9 mouse cellular contexts compared by ENCODE assay signal in genomic region chr15:85867696-85868095, GRCm38 (mm10). TPM values are rescaled to one million over a fixed set of nuclear protein-coding genes. Genes with fewer than 3 reads are reported as not detected.
DNase-seq lines count a peak whose midpoint lies in the region; ATAC-seq and TF ChIP-seq lines count a peak whose summit lies in the region.
"Had no signal": no experiment of that assay in that cellular context is flagged by ENCODE, and none has a peak within 500 bp of the region (broad histone marks: within the 10 kb centered on the region; RNA-seq: fewer than 3 reads in every experiment).

No protein-coding gene starts in this region.

- no peaks in the 10 kb centered on the region for H3K9me3 ChIP-seq in midbrain, embryonic 10.5 days (replicated peaks)
- H3K9me3 ChIP-seq in midbrain, embryonic 16.5 days (replicated peaks; ENCODE audit: control insufficient read depth, low read length, poor library complexity, severe bottlenecking), result no peaks in the 10 kb centered on the region
- no peaks in the 10 kb centered on the region for H3K9me3 ChIP-seq in forebrain, postnatal 0 days (ENCODE audit: low read length)
- no peaks in the 10 kb centered on the region for H3K9me3 ChIP-seq in intestine, embryonic 15.5 days
- H3K9me3 ChIP-seq in stomach, embryonic 16.5 days (replicated peaks; ENCODE audit: control insufficient read depth, low read length), result no peaks in the 10 kb centered on the region
- H3K9me3 ChIP-seq: neural tube, embryonic 12.5 days had no signal

- H3K27ac ChIP-seq in midbrain, embryonic 10.5 days (replicated peaks), result no peak overlapping the region
- no peak overlapping the region for H3K27ac ChIP-seq in midbrain, embryonic 16.5 days (ENCODE audit: low read length)
- H3K27ac ChIP-seq in forebrain, postnatal 0 days (ENCODE audit: low read depth, low read length), result no peak overlapping the region
- H3K27ac ChIP-seq in intestine, embryonic 15.5 days, result no peak overlapping the region
- no peak overlapping the region for H3K27ac ChIP-seq in stomach, embryonic 16.5 days (ENCODE audit: low read length)
- H3K27ac ChIP-seq: neural tube, embryonic 12.5 days had no signal

- ATAC-seq in midbrain, embryonic 16.5 days, result no peak
- peak; percentile 71 for ATAC-seq in forebrain, postnatal 0 days
- peak; percentile 55; the same call in 1 of the 2 replicates for ATAC-seq in intestine, embryonic 15.5 days
- peak; percentile 44; the same call in 1 of the 2 replicates for ATAC-seq in stomach, embryonic 16.5 days (ENCODE audit: insufficient read depth, low FRiP score)

- WGBS in midbrain, embryonic 10.5 days, result 58% methylated on average over 6 of the region's 6 CpGs
- WGBS in midbrain, embryonic 16.5 days, result 46% methylated on average over 6 of the region's 6 CpGs
- WGBS in forebrain, postnatal 0 days, result 44% methylated on average over 6 of the region's 6 CpGs
- WGBS in intestine, embryonic 15.5 days, result 49% methylated on average over 6 of the region's 6 CpGs
- WGBS in stomach, embryonic 16.5 days, result 48% methylated on average over 6 of the region's 6 CpGs

- peaks cover 100% of the 10 kb centered on the region for H3K36me3 ChIP-seq in midbrain, embryonic 10.5 days
- no peaks in the 10 kb centered on the region for H3K36me3 ChIP-seq in midbrain, embryonic 16.5 days (ENCODE audit: control insufficient read depth, insufficient read depth, low read length)
- H3K36me3 ChIP-seq in forebrain, postnatal 0 days (ENCODE audit: insufficient read depth), result no peaks in the 10 kb centered on the region
- H3K36me3 ChIP-seq in intestine, embryonic 15.5 days, result peaks cover 46% of the 10 kb centered on the region
- H3K36me3 ChIP-seq in stomach, embryonic 16.5 days (ENCODE audit: control insufficient read depth, insufficient read depth, low read length), result peaks cover 10% of the 10 kb centered on the region; the same call in 1 of the 2 replicates

- DNase-seq in midbrain, embryonic 10.5 days (ENCODE audit: low spot score), result peak; percentile 61
- peak; percentile 76 to 79 for DNase-seq in cerebellum, adult 18-20 months
- DNase-seq in forebrain, postnatal 0 days, result peak; percentile 75
- peak; percentile 67 for DNase-seq in left cerebral cortex, postnatal 4 days
- peak; percentile 86 for DNase-seq in naive thymus-derived CD4-positive, alpha-beta T cell, adult 2 months (ENCODE audit: low read depth)

- intact Hi-C loops in left cerebral cortex, postnatal 4 days (cut with DNase I), result no loop called here

- no peak overlapping the region for H3K4me2 ChIP-seq in midbrain, embryonic 16.5 days (ENCODE audit: low read length)
- no peak overlapping the region for H3K4me2 ChIP-seq in forebrain, postnatal 0 days (ENCODE audit: low read depth)
- no peak overlapping the region for H3K4me2 ChIP-seq in intestine, embryonic 15.5 days (replicated peaks)
- no peak overlapping the region for H3K4me2 ChIP-seq in stomach, embryonic 16.5 days (ENCODE audit: low read depth, low read length)
- H3K4me2 ChIP-seq: neural tube, embryonic 12.5 days had no signal

- H3K4me3 ChIP-seq in midbrain, embryonic 10.5 days, result no peak overlapping the region
- no peak overlapping the region for H3K4me3 ChIP-seq in midbrain, embryonic 16.5 days (ENCODE audit: low read depth, low read length)
- no peak overlapping the region for H3K4me3 ChIP-seq in forebrain, postnatal 0 days (ENCODE audit: low read depth, low read length)
- H3K4me3 ChIP-seq in intestine, embryonic 15.5 days (replicated peaks), result no peak overlapping the region
- H3K4me3 ChIP-seq in stomach, embryonic 16.5 days (replicated peaks; ENCODE audit: low read length), result no peak overlapping the region
- H3K4me3 ChIP-seq: neural tube, embryonic 12.5 days had no signal

- no peaks in the 10 kb centered on the region for H3K27me3 ChIP-seq in midbrain, embryonic 10.5 days (ENCODE audit: low read depth, poor library complexity, severe bottlenecking)
- no peaks in the 10 kb centered on the region for H3K27me3 ChIP-seq in midbrain, embryonic 16.5 days (ENCODE audit: control insufficient read depth, insufficient read depth, low read depth, low read length)
- no peaks in the 10 kb centered on the region for H3K27me3 ChIP-seq in forebrain, postnatal 0 days (ENCODE audit: insufficient read depth, low read length)
- no peaks in the 10 kb centered on the region for H3K27me3 ChIP-seq in intestine, embryonic 15.5 days (replicated peaks)
- no peaks in the 10 kb centered on the region for H3K27me3 ChIP-seq in stomach, embryonic 16.5 days (ENCODE audit: control insufficient read depth, insufficient read depth, low read length)
- H3K27me3 ChIP-seq: neural tube, embryonic 12.5 days had no signal

- TF ChIP-seq CTCF in forebrain, postnatal 0 days (IDR thresholded peaks at IDR 0.05; ENCODE audit: low read depth), result peak; percentile 91

- no peaks in the 10 kb centered on the region for H3K4me1 ChIP-seq in midbrain, embryonic 10.5 days
- no peaks in the 10 kb centered on the region for H3K4me1 ChIP-seq in midbrain, embryonic 16.5 days (ENCODE audit: control insufficient read depth, insufficient read depth, low read length)
- H3K4me1 ChIP-seq in forebrain, postnatal 0 days (ENCODE audit: insufficient read depth), result no peaks in the 10 kb centered on the region
- H3K4me1 ChIP-seq in intestine, embryonic 15.5 days (replicated peaks), result no peaks in the 10 kb centered on the region
- H3K4me1 ChIP-seq in stomach, embryonic 16.5 days (ENCODE audit: control insufficient read depth, insufficient read depth, low read length), result no peaks in the 10 kb centered on the region
- H3K4me1 ChIP-seq: neural tube, embryonic 12.5 days had no signal

- H3K9ac ChIP-seq in midbrain, embryonic 16.5 days (ENCODE audit: low read depth, low read length), result no peak overlapping the region
- no peak overlapping the region for H3K9ac ChIP-seq in forebrain, postnatal 0 days
- no peak overlapping the region for H3K9ac ChIP-seq in intestine, embryonic 15.5 days
- H3K9ac ChIP-seq in stomach, embryonic 16.5 days (ENCODE audit: low read length), result no peak overlapping the region
- H3K9ac ChIP-seq: neural tube, embryonic 12.5 days had no signal

RNA-seq across cellular contexts. Expression of gene Gtse1, which starts 8.2 kb away (rescaled TPM):
- 53.5 and 61.1 TPM in 2 replicates for polyA plus RNA-seq in midbrain, embryonic 10.5 days (2016; fragmentation: Nextera tagmentation; extraction: Ambion mirVana)
- polyA plus RNA-seq in midbrain, embryonic 16.5 days (2015; fragmentation: Nextera tagmentation; extraction: Ambion mirVana), result 3.4 and 4.2 TPM in 2 replicates
- 2.2 and 4.3 TPM in 2 replicates for total RNA-seq in forebrain, postnatal 0 days (2014; rRNA removed)
- polyA plus RNA-seq in forebrain, postnatal 0 days (2015; fragmentation: Nextera tagmentation; extraction: Ambion mirVana), result 3.2 and 3.7 TPM in 2 replicates
- 22.8 and 23.5 TPM in 2 replicates for polyA plus RNA-seq in intestine, embryonic 15.5 days (2015; fragmentation: Nextera tagmentation; extraction: Ambion mirVana)
- total RNA-seq in left cerebral cortex, postnatal 4 days (2021), result 1 to 10 TPM; 2.3 to 2.9 TPM
- 24.3 and 24.6 TPM in 2 replicates for polyA plus RNA-seq in stomach, embryonic 16.5 days (2015; fragmentation: Nextera tagmentation; extraction: Ambion mirVana)

RNA-seq across cellular contexts. Expression of gene Trmu, which starts 11.4 kb away (rescaled TPM):
- polyA plus RNA-seq in midbrain, embryonic 10.5 days (2016; fragmentation: Nextera tagmentation; extraction: Ambion mirVana), result 36.3 and 39.5 TPM in 2 replicates
- polyA plus RNA-seq in midbrain, embryonic 16.5 days (2015; fragmentation: Nextera tagmentation; extraction: Ambion mirVana), result 58.5 and 59.5 TPM in 2 replicates
- 32.3 and 38.9 TPM in 2 replicates for total RNA-seq in forebrain, postnatal 0 days (2014; rRNA removed)
- polyA plus RNA-seq in forebrain, postnatal 0 days (2015; fragmentation: Nextera tagmentation; extraction: Ambion mirVana), result 29.0 and 31.4 TPM in 2 replicates
- polyA plus RNA-seq in intestine, embryonic 15.5 days (2015; fragmentation: Nextera tagmentation; extraction: Ambion mirVana), result 34.2 and 35.8 TPM in 2 replicates
- total RNA-seq in left cerebral cortex, postnatal 4 days (2021), result 10 to 100 TPM; 36.2 to 37.8 TPM
- 42.9 and 43.9 TPM in 2 replicates for polyA plus RNA-seq in stomach, embryonic 16.5 days (2015; fragmentation: Nextera tagmentation; extraction: Ambion mirVana)

RNA-seq across cellular contexts. Expression of gene Ttc38, which starts 35.6 kb away (rescaled TPM):
- 2.2 and 2.3 TPM in 2 replicates for polyA plus RNA-seq in midbrain, embryonic 10.5 days (2016; fragmentation: Nextera tagmentation; extraction: Ambion mirVana)
- polyA plus RNA-seq in midbrain, embryonic 16.5 days (2015; fragmentation: Nextera tagmentation; extraction: Ambion mirVana), result 2.9 and 4.0 TPM in 2 replicates
- 5.1 and 5.2 TPM in 2 replicates for total RNA-seq in forebrain, postnatal 0 days (2014; rRNA removed)
- 2.5 and 3.3 TPM in 2 replicates for polyA plus RNA-seq in forebrain, postnatal 0 days (2015; fragmentation: Nextera tagmentation; extraction: Ambion mirVana)
- polyA plus RNA-seq in intestine, embryonic 15.5 days (2015; fragmentation: Nextera tagmentation; extraction: Ambion mirVana), result 8.5 and 10.0 TPM in 2 replicates
- 1 to 10 TPM; 2.3 to 3.5 TPM for total RNA-seq in left cerebral cortex, postnatal 4 days (2021)
- 9.9 and 11.7 TPM in 2 replicates for polyA plus RNA-seq in stomach, embryonic 16.5 days (2015; fragmentation: Nextera tagmentation; extraction: Ambion mirVana)

RNA-seq across cellular contexts. Expression of gene Pkdrej, which starts 46.2 kb away (rescaled TPM):
- polyA plus RNA-seq in midbrain, embryonic 10.5 days (2016; fragmentation: Nextera tagmentation; extraction: Ambion mirVana), result 0.06 TPM in 1 of 2 replicates, not detected in the other
- 0.05 TPM in 1 of 2 replicates, not detected in the other for polyA plus RNA-seq in midbrain, embryonic 16.5 days (2015; fragmentation: Nextera tagmentation; extraction: Ambion mirVana)
- 0.14 and 0.23 TPM in 2 replicates for total RNA-seq in forebrain, postnatal 0 days (2014; rRNA removed)
- 0.05 and 0.12 TPM in 2 replicates for polyA plus RNA-seq in forebrain, postnatal 0 days (2015; fragmentation: Nextera tagmentation; extraction: Ambion mirVana)
- polyA plus RNA-seq in intestine, embryonic 15.5 days (2015; fragmentation: Nextera tagmentation; extraction: Ambion mirVana), result 0.20 and 0.24 TPM in 2 replicates
- total RNA-seq in left cerebral cortex, postnatal 4 days (2021), result under 1 TPM; 0.36 to 0.46 TPM
- polyA plus RNA-seq in stomach, embryonic 16.5 days (2015; fragmentation: Nextera tagmentation; extraction: Ambion mirVana), result 0.16 and 0.25 TPM in 2 replicates

RNA-seq across cellular contexts. Expression of gene Cdpf1, which starts 56.2 kb away (rescaled TPM):
- polyA plus RNA-seq in midbrain, embryonic 10.5 days (2016; fragmentation: Nextera tagmentation; extraction: Ambion mirVana), result 28.0 and 32.5 TPM in 2 replicates
- polyA plus RNA-seq in midbrain, embryonic 16.5 days (2015; fragmentation: Nextera tagmentation; extraction: Ambion mirVana), result 18.9 and 26.3 TPM in 2 replicates
- total RNA-seq in forebrain, postnatal 0 days (2014; rRNA removed), result 14.8 and 18.8 TPM in 2 replicates
- 28.4 and 33.1 TPM in 2 replicates for polyA plus RNA-seq in forebrain, postnatal 0 days (2015; fragmentation: Nextera tagmentation; extraction: Ambion mirVana)
- 48.8 and 59.4 TPM in 2 replicates for polyA plus RNA-seq in intestine, embryonic 15.5 days (2015; fragmentation: Nextera tagmentation; extraction: Ambion mirVana)
- total RNA-seq in left cerebral cortex, postnatal 4 days (2021), result 10 to 100 TPM; 19.9 to 22.6 TPM
- 36.7 and 39.9 TPM in 2 replicates for polyA plus RNA-seq in stomach, embryonic 16.5 days (2015; fragmentation: Nextera tagmentation; extraction: Ambion mirVana)
